Comparison of ENCODE assay signal across 23 mouse cellular contexts in genomic region chr6:16732095-16732494, GRCm38 (mm10).
DNase-seq lines count a peak whose midpoint lies in the region; ATAC-seq and TF ChIP-seq lines count a peak whose summit lies in the region.
"Had no signal": no experiment of that assay in that cellular context is flagged by ENCODE, and none has a peak within 500 bp of the region (broad histone marks: within the 10 kb centered on the region; RNA-seq: fewer than 3 reads in every experiment).

No protein-coding gene starts in this region.

- DNase-seq in forebrain, embryonic 10.5 days (ENCODE audit: extremely low spot score, low spot score): no peak
- DNase-seq in kidney, adult 9 months: peak; percentile 22
- no peak for DNase-seq in kidney, adult 11 months
- no peak for DNase-seq in midbrain, embryonic 10.5 days (ENCODE audit: low spot score)
- DNase-seq in midbrain, embryonic 11.5 days (ENCODE audit: low spot score, missing footprints): no peak
- no peak for DNase-seq in midbrain, embryonic 14.5 days
- DNase-seq in midbrain, postnatal 0 days (ENCODE audit: low spot score): no peak
- DNase-seq: adrenal gland, adult 8-10 months; adrenal gland, postnatal 25 days; cerebellum, adult 18-20 months; cerebellum, adult 9-10 months; cerebellum, postnatal 14 days; gastrocnemius, postnatal 25 days; heart, adult 18-20 months; heart, postnatal 10 days; heart, postnatal 36 days had no signal

- no peak for TF ChIP-seq CTCF in midbrain, postnatal 0 days (IDR thresholded peaks at IDR 0.05)

- no peaks in the 10 kb centered on the region for H3K27me3 ChIP-seq in forebrain, embryonic 10.5 days (ENCODE audit: poor library complexity, severe bottlenecking)
- H3K27me3 ChIP-seq in forebrain, embryonic 16.5 days (replicated peaks; ENCODE audit: control insufficient read depth, insufficient read depth, low read length): no peaks in the 10 kb centered on the region
- no peaks in the 10 kb centered on the region for H3K27me3 ChIP-seq in midbrain, embryonic 10.5 days (ENCODE audit: low read depth, poor library complexity, severe bottlenecking)
- H3K27me3 ChIP-seq in midbrain, embryonic 11.5 days (ENCODE audit: control insufficient read depth, insufficient read depth, low read length): no peaks in the 10 kb centered on the region
- no peaks in the 10 kb centered on the region for H3K27me3 ChIP-seq in midbrain, embryonic 14.5 days (ENCODE audit: control insufficient read depth, insufficient read depth, low read length)
- no peaks in the 10 kb centered on the region for H3K27me3 ChIP-seq in midbrain, postnatal 0 days (ENCODE audit: insufficient read depth, low read length)
- H3K27me3 ChIP-seq: heart, embryonic 12.5 days; heart, embryonic 15.5 days; hindbrain, embryonic 13.5 days had no signal

- H3K36me3 ChIP-seq in forebrain, embryonic 10.5 days (replicated peaks): no peaks in the 10 kb centered on the region
- H3K36me3 ChIP-seq in forebrain, embryonic 16.5 days (ENCODE audit: control insufficient read depth, insufficient read depth): no peaks in the 10 kb centered on the region
- no peaks in the 10 kb centered on the region for H3K36me3 ChIP-seq in midbrain, embryonic 10.5 days
- H3K36me3 ChIP-seq in midbrain, embryonic 11.5 days (ENCODE audit: control insufficient read depth, insufficient read depth, low read length): no peaks in the 10 kb centered on the region
- no peaks in the 10 kb centered on the region for H3K36me3 ChIP-seq in midbrain, embryonic 14.5 days (ENCODE audit: control insufficient read depth, insufficient read depth, low read length)
- H3K36me3 ChIP-seq in midbrain, postnatal 0 days (ENCODE audit: insufficient read depth, low read length): no peaks in the 10 kb centered on the region
- H3K36me3 ChIP-seq: heart, embryonic 12.5 days; heart, embryonic 15.5 days; hindbrain, embryonic 10.5 days; hindbrain, embryonic 13.5 days had no signal

- H3K4me1 ChIP-seq in forebrain, embryonic 10.5 days: peaks cover 22% of the 10 kb centered on the region
- H3K4me1 ChIP-seq in forebrain, embryonic 16.5 days (replicated peaks; ENCODE audit: control insufficient read depth, insufficient read depth, low read length): peaks cover 4% of the 10 kb centered on the region
- peaks cover 22% of the 10 kb centered on the region for H3K4me1 ChIP-seq in midbrain, embryonic 10.5 days
- H3K4me1 ChIP-seq in midbrain, embryonic 11.5 days (ENCODE audit: control insufficient read depth, insufficient read depth, low read length): peaks cover 11% of the 10 kb centered on the region; the same call in 1 of the 2 replicates
- peaks cover 3% of the 10 kb centered on the region; the same call in 1 of the 2 replicates for H3K4me1 ChIP-seq in midbrain, embryonic 14.5 days (ENCODE audit: control insufficient read depth, insufficient read depth, low read length)
- no peaks in the 10 kb centered on the region for H3K4me1 ChIP-seq in midbrain, postnatal 0 days (ENCODE audit: insufficient read depth, low read length)
- H3K4me1 ChIP-seq: heart, embryonic 12.5 days; heart, embryonic 15.5 days had no signal

- ATAC-seq in forebrain, embryonic 16.5 days: no peak
- no peak for ATAC-seq in midbrain, embryonic 11.5 days (ENCODE audit: low FRiP score)
- no peak for ATAC-seq in midbrain, embryonic 14.5 days (ENCODE audit: low FRiP score, low TSS enrichment)
- no peak for ATAC-seq in midbrain, postnatal 0 days (ENCODE audit: low FRiP score)
- ATAC-seq: activated CD4-positive, CD25-positive, alpha-beta regulatory T cell, adult 4 months; forebrain, embryonic 14.5 days had no signal

- H3K9me3 ChIP-seq in forebrain, embryonic 10.5 days: no peaks in the 10 kb centered on the region
- H3K9me3 ChIP-seq in forebrain, embryonic 16.5 days (ENCODE audit: control insufficient read depth, low read length): no peaks in the 10 kb centered on the region
- H3K9me3 ChIP-seq in midbrain, embryonic 10.5 days (replicated peaks): no peaks in the 10 kb centered on the region
- H3K9me3 ChIP-seq in midbrain, embryonic 11.5 days (ENCODE audit: control insufficient read depth, low read length): no peaks in the 10 kb centered on the region
- H3K9me3 ChIP-seq in midbrain, embryonic 14.5 days (ENCODE audit: control insufficient read depth, low read length): no peaks in the 10 kb centered on the region
- H3K9me3 ChIP-seq in midbrain, postnatal 0 days (ENCODE audit: low read length): no peaks in the 10 kb centered on the region
- H3K9me3 ChIP-seq: heart, embryonic 12.5 days; heart, embryonic 15.5 days; hindbrain, embryonic 10.5 days; hindbrain, embryonic 13.5 days had no signal

- no peak overlapping the region for H3K4me3 ChIP-seq in forebrain, embryonic 10.5 days
- no peak overlapping the region for H3K4me3 ChIP-seq in forebrain, embryonic 16.5 days (replicated peaks; ENCODE audit: low read length)
- H3K4me3 ChIP-seq in midbrain, embryonic 10.5 days: no peak overlapping the region
- no peak overlapping the region for H3K4me3 ChIP-seq in midbrain, embryonic 11.5 days (ENCODE audit: low read depth, low read length)
- no peak overlapping the region for H3K4me3 ChIP-seq in midbrain, embryonic 14.5 days (replicated peaks; ENCODE audit: low read depth, low read length)
- H3K4me3 ChIP-seq in midbrain, postnatal 0 days (ENCODE audit: low read depth, low read length): no peak overlapping the region
- H3K4me3 ChIP-seq: heart, embryonic 12.5 days; heart, embryonic 15.5 days; hindbrain, embryonic 10.5 days; hindbrain, embryonic 13.5 days had no signal

- H3K27ac ChIP-seq in forebrain, embryonic 10.5 days: peak overlapping the region; percentile 26; the same call in 1 of the 2 replicates
- no peak overlapping the region for H3K27ac ChIP-seq in forebrain, embryonic 16.5 days (ENCODE audit: low read length)
- H3K27ac ChIP-seq in midbrain, embryonic 10.5 days (replicated peaks): 0 out of 2 replicates have a peak overlapping the region, but pooled peaks have one; percentile 23
- no peak overlapping the region for H3K27ac ChIP-seq in midbrain, embryonic 11.5 days (ENCODE audit: low read depth, low read length)
- H3K27ac ChIP-seq in midbrain, embryonic 14.5 days (replicated peaks; ENCODE audit: low read depth, low read length): 0 out of 2 replicates have a peak overlapping the region, but pooled peaks have one; percentile 43
- H3K27ac ChIP-seq in midbrain, postnatal 0 days (ENCODE audit: low read depth, low read length): no peak overlapping the region
- H3K27ac ChIP-seq: heart, embryonic 15.5 days; hindbrain, embryonic 10.5 days; hindbrain, embryonic 13.5 days had no signal

- no peak overlapping the region for H3K9ac ChIP-seq in forebrain, embryonic 16.5 days (replicated peaks; ENCODE audit: low read depth, low read length)
- no peak overlapping the region for H3K9ac ChIP-seq in midbrain, embryonic 11.5 days (ENCODE audit: low read length)
- no peak overlapping the region for H3K9ac ChIP-seq in midbrain, embryonic 14.5 days (replicated peaks; ENCODE audit: low read length)
- no peak overlapping the region for H3K9ac ChIP-seq in midbrain, postnatal 0 days (replicated peaks; ENCODE audit: low read length, poor library complexity, severe bottlenecking)
- H3K9ac ChIP-seq: heart, embryonic 12.5 days; heart, embryonic 15.5 days; hindbrain, embryonic 13.5 days had no signal

- H3K4me2 ChIP-seq in forebrain, embryonic 16.5 days (ENCODE audit: low read length): no peak overlapping the region
- H3K4me2 ChIP-seq in midbrain, embryonic 11.5 days: no peak overlapping the region
- H3K4me2 ChIP-seq in midbrain, embryonic 14.5 days (ENCODE audit: low read length): no peak overlapping the region
- no peak overlapping the region for H3K4me2 ChIP-seq in midbrain, postnatal 0 days (ENCODE audit: low read depth, low read length, poor library complexity, severe bottlenecking)
- H3K4me2 ChIP-seq: heart, embryonic 12.5 days; heart, embryonic 15.5 days; hindbrain, embryonic 13.5 days had no signal

- 90% methylated on average over 3 of the region's 3 CpGs for WGBS in forebrain, embryonic 10.5 days
- 79% methylated on average over 3 of the region's 3 CpGs for WGBS in forebrain, embryonic 16.5 days
- 89% methylated on average over 3 of the region's 3 CpGs for WGBS in midbrain, embryonic 10.5 days
- WGBS in midbrain, embryonic 11.5 days: 86% methylated on average over 3 of the region's 3 CpGs
- WGBS in midbrain, embryonic 14.5 days: 93% methylated on average over 3 of the region's 3 CpGs
- WGBS in midbrain, postnatal 0 days: 90% methylated on average over 3 of the region's 3 CpGs

Comparison
In these comparisons a context has a peak if more than half of its experiments do, and no peak if none do; other contexts are left out.
1. H3K27ac ChIP-seq: peak in forebrain, embryonic 10.5 days (single experiment), midbrain, embryonic 10.5 days (single experiment) and midbrain, embryonic 14.5 days (single experiment); none in forebrain, embryonic 16.5 days (single experiment), midbrain, embryonic 11.5 days (single experiment) and midbrain, postnatal 0 days (single experiment).